Mouse (Mus musculus) spleen, adult 2 months (tissue): ENCODE results near the gene Cyp2c66. TPM values are rescaled to one million over a fixed set of nuclear protein-coding genes. Genes with fewer than 3 reads are reported as not detected.
"Not testable (repeated sequence)": the region's sequence is repeated elsewhere in the genome, so short reads cannot be mapped to it uniquely, and the experiment has no call there.

Experiments used
- DNase-seq, 2 experiments: peaks; one replicate each; pipeline versions ENCODE4 v3.0.0 to v3.0.0-alpha.2; 2012 to 2021; ENCODE audit warnings: low spot score in 2 of 2, low read depth in 1 of 2
- H3K27ac ChIP-seq: fragments of 200-500 bp; 2 replicates; pipeline ENCODE4 v1.5.1; 2012; ENCODE audit warnings: low read length, inconsistent platforms; ENCODE audit not compliant: insufficient read depth
- H3K27me3 ChIP-seq: fragments of 200-500 bp; 2 replicates; pipeline ENCODE4 v1.6.1; 2012; ENCODE audit warnings: mild to moderate bottlenecking, moderate library complexity, low read length, inconsistent platforms; ENCODE audit not compliant: control insufficient read depth, insufficient read depth
- H3K36me3 ChIP-seq: fragments of 200-500 bp; 2 replicates; pipeline ENCODE4 v1.6.1; 2012; ENCODE audit warnings: mild to moderate bottlenecking, low read length, inconsistent platforms; ENCODE audit not compliant: control insufficient read depth, insufficient read depth
- H3K4me1 ChIP-seq: fragments of 200-500 bp; 2 replicates; pipeline ENCODE4 v1.6.1; 2011; ENCODE audit warnings: inconsistent platforms; ENCODE audit not compliant: control insufficient read depth, insufficient read depth, insufficient read length
- H3K4me3 ChIP-seq: fragments of 200-500 bp; 2 replicates; pipeline ENCODE4 v1.5.1; 2011; ENCODE audit warnings: mild to moderate bottlenecking, inconsistent platforms; ENCODE audit not compliant: insufficient read depth, insufficient read length; ENCODE audit errors: extremely low read depth
- CTCF ChIP-seq: fragments of 200-500 bp; IDR thresholded peaks from 2 replicates; pipeline ENCODE4 v1.5.1; 2011; ENCODE audit warnings: mild to moderate bottlenecking, inconsistent platforms; ENCODE audit not compliant: insufficient read depth, insufficient read length, insufficient replicate concordance; ENCODE audit errors: extremely low read depth
- POLR2A ChIP-seq: fragments of 200-500 bp; IDR thresholded peaks from 2 replicates; pipeline ENCODE4 v1.6.1; 2011; ENCODE audit warnings: low read depth, low read length, inconsistent platforms
- WGBS: fragments of 180-500 bp; shearing (Covaris S2); methylation state at CpG from one replicate; pipeline ENCODE4 v1.1.7; 2018; 5-methylcytosine and 5-hydroxymethylcytosine counted together
- polyA plus RNA-seq: library from polyadenylated mRNA; depleted of rRNA; stranded (reverse); fragments of >200 nt; gene quantifications from 2 replicates; pipeline ENCODE4 v1.2.3, GENCODE M21; 2012; rRNA removed

Cyp2c66 gene
- polyA plus RNA-seq = not detected in 2 replicates

- Histone ChIP-seq H3K27me3 (no peaks in the 10 kb centered on the region), H3K4me3 (no peak within 1 kb of the TSS), H3K36me3 (no peaks in the 10 kb centered on the region), H3K4me1 (no peaks in the 10 kb centered on the region), H3K27ac (no peak within 1 kb of the TSS)
- DNase-seq = no peak
- 81% methylated on average over 1 of the region's 1 CpGs for WGBS
- no peak for TF ChIP-seq POLR2A
- no peak for TF ChIP-seq CTCF
Observed at GRCm38 (mm10) chr19:39113644-39114043, at the start of gene Cyp2c66. Gene Cyp2c66, plus strand, starts transcription at chr19:39113898.

GRCm38 (mm10) chr19:39098779-39099178, 14.9 kb upstream of the Cyp2c66 start:
- H3K27me3 ChIP-seq, H3K4me3 ChIP-seq, H3K4me1 ChIP-seq, H3K27ac ChIP-seq, H3K36me3 ChIP-seq, DNase-seq: not testable (repeated sequence)
- 77% methylated on average over 2 of the region's 2 CpGs for WGBS

GRCm38 (mm10) chr19:39156836-39157235, 43.1 kb downstream of the Cyp2c66 start:
- DNase-seq, H3K27ac ChIP-seq, H3K4me1 ChIP-seq, H3K27me3 ChIP-seq, H3K36me3 ChIP-seq, H3K4me3 ChIP-seq: not testable (repeated sequence)
- WGBS = 87% methylated on average over 19 of the region's 19 CpGs

Other genes with a start within 250 kb of the Cyp2c66 start
- gene Hells, start 183.0 kb upstream of the Cyp2c66 start, polyA plus RNA-seq = 0.79 and 0.87 TPM in 2 replicates
- gene Cyp2c55, start 106.9 kb upstream of the Cyp2c66 start, polyA plus RNA-seq = 0.05 TPM in 1 of 2 replicates, not detected in the other
- gene Cyp2c65, start 52.9 kb upstream of the Cyp2c66 start, polyA plus RNA-seq = not detected in 2 replicates
- gene Cyp2c29, start 155.5 kb downstream of the Cyp2c66 start, polyA plus RNA-seq = 0.09 TPM in 1 of 2 replicates, not detected in the other